Mouse (Mus musculus) limb, embryonic 11.5 days (tissue): ENCODE results near the gene Fam205a3. TPM values are rescaled to one million over a fixed set of nuclear protein-coding genes. Genes with fewer than 3 reads are reported as not detected.
"Not testable (repeated sequence)": the region's sequence is repeated elsewhere in the genome, so short reads cannot be mapped to it uniquely, and the experiment has no call there.

Experiments
- ATAC-seq: fragments of 200-750 bp; cut with Nextera tagmentation; 2 replicates; pipeline ENCODE4 v1.8.0; 2017; ENCODE audit warnings: low read depth; ENCODE audit not compliant: insufficient number of reproducible peaks, low FRiP score, low TSS enrichment
- DNase-seq: peaks from one replicate; pipeline ENCODE4 v3.0.0-alpha.2; 2015; ENCODE audit warnings: low spot score
- H3K27ac ChIP-seq: fragments of 300-500 bp; sonication (generic); replicated peaks from 2 replicates; pipeline ENCODE4 v1.5.1; 2014; ENCODE audit warnings: low read depth, mild to moderate bottlenecking, low read length
- H3K27me3 ChIP-seq: fragments of 300-500 bp; sonication (generic); 2 replicates; pipeline ENCODE4 v1.6.1; 2014; ENCODE audit warnings: mild to moderate bottlenecking, low read length, mixed read lengths; ENCODE audit not compliant: control insufficient read depth, insufficient read depth
- H3K36me3 ChIP-seq: fragments of 300-500 bp; sonication (generic); 2 replicates; pipeline ENCODE4 v1.6.1; 2014; ENCODE audit warnings: mild to moderate bottlenecking, low read length, moderate library complexity, mixed read lengths; ENCODE audit not compliant: control insufficient read depth, insufficient read depth
- H3K4me1 ChIP-seq: fragments of 300-500 bp; sonication (generic); 2 replicates; pipeline ENCODE4 v1.6.1; 2014; ENCODE audit warnings: low read length, mixed read lengths; ENCODE audit not compliant: control insufficient read depth, insufficient read depth
- H3K4me2 ChIP-seq: fragments of 300-500 bp; sonication (generic); 2 replicates; pipeline ENCODE4 v1.6.1; 2014; ENCODE audit warnings: low read depth, mild to moderate bottlenecking, moderate library complexity; ENCODE audit not compliant: severe bottlenecking
- H3K4me3 ChIP-seq: fragments of 300-500 bp; sonication (generic); 2 replicates; pipeline ENCODE4 v1.5.1; 2014; ENCODE audit warnings: low read depth, low read length
- H3K9ac ChIP-seq: fragments of 300-500 bp; sonication (generic); 2 replicates; pipeline ENCODE4 v1.6.1; 2014; ENCODE audit warnings: mild to moderate bottlenecking, low read length
- H3K9me3 ChIP-seq: fragments of 300-500 bp; sonication (generic); 2 replicates; pipeline ENCODE4 v1.6.1; 2016; ENCODE audit warnings: low read length; ENCODE audit not compliant: control insufficient read depth
- WGBS: fragments of 180-500 bp; shearing (Covaris S2); extraction: QIAGEN DNeasy Blood & Tissue Kit; methylation state at CpG from one replicate; pipeline ENCODE4 v1.1.7; 2014; 5-methylcytosine and 5-hydroxymethylcytosine counted together
- polyA plus RNA-seq: library from polyadenylated mRNA; unstranded; fragments of >200 nt; fragmentation: Nextera tagmentation; extraction: Ambion mirVana; gene quantifications from 2 replicates; pipeline ENCODE4 v1.2.1, GENCODE M21; 2014

Gene Fam205a3
- not detected in 2 replicates for polyA plus RNA-seq

DNA sequence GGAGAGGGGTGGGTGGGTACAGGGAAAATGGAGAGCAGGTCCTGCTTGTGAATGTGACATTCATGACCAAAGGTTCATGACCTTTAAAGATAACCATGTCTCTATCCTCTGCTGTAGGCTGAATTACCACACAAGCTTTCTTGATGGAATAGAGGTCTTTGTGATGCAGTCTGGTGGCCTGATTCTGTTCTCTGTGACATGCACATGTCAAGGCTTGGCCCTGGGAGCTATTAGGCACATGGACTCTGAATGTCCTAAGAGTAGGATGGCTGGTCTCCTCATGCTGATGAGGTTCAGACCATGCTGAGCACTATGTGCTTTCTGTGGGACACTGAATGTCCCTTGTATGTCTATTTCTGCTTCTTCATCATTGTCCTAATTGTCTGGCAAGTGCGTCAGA is at the start of gene Fam205a3:
Gene Fam205a3 (plus strand): TSS at position 301 of the 400 bp plus-strand sequence.
- not testable (repeated sequence) for H3K36me3 ChIP-seq, H3K9ac ChIP-seq, H3K4me3 ChIP-seq, H3K9me3 ChIP-seq, H3K27me3 ChIP-seq, H3K27ac ChIP-seq, H3K4me1 ChIP-seq, DNase-seq, ATAC-seq, H3K4me2 ChIP-seq
- no CpG with 5 or more reads among the region's 1 CpGs for WGBS

GRCm38 (mm10) chr4:42293967-42294366 is 24.2 kb upstream of the Fam205a3 start, which contains the start of gene Gm21953:
Gene Gm21953 (plus strand): TSS chr4:42294267.
- not testable (repeated sequence) for DNase-seq, H3K4me1 ChIP-seq

More at GRCm38 (mm10) chr4:42293967-42294366, 24.2 kb upstream of the Fam205a3 start, which contains the start of gene Gm21953:
- not testable (repeated sequence) for H3K27ac ChIP-seq, H3K9me3 ChIP-seq, ATAC-seq, H3K27me3 ChIP-seq, H3K9ac ChIP-seq, H3K4me2 ChIP-seq, H3K36me3 ChIP-seq, H3K4me3 ChIP-seq
- no CpG with 5 or more reads among the region's 18 CpGs for WGBS

Other genes with a start within 250 kb of the Fam205a3 start
- gene Gm3893, start 227.1 kb upstream of the Fam205a3 start, polyA plus RNA-seq, result not detected in 2 replicates
- gene Gm13304, start 203.5 kb upstream of the Fam205a3 start, polyA plus RNA-seq, result 1.1 TPM in 1 of 2 replicates, not detected in the other
- gene Gm13306, start 164.9 kb upstream of the Fam205a3 start, polyA plus RNA-seq, result not detected in 2 replicates
- gene Gm13305, start 149.7 kb upstream of the Fam205a3 start, polyA plus RNA-seq, result 0.63 TPM in 1 of 2 replicates, not detected in the other
- not detected in 2 replicates for gene Gm10600, start 77.7 kb upstream of the Fam205a3 start, polyA plus RNA-seq
- gene Ccl21b, start 62.6 kb upstream of the Fam205a3 start, polyA plus RNA-seq, result not detected in 2 replicates
- gene Gm21953, start 24.1 kb upstream of the Fam205a3 start, polyA plus RNA-seq, result not detected in 2 replicates
- gene Gm21586, start 121.0 kb downstream of the Fam205a3 start, polyA plus RNA-seq, result not detected in 2 replicates
- 0.10 and 0.15 TPM in 2 replicates for gene Gm2163, start 148.4 kb downstream of the Fam205a3 start, polyA plus RNA-seq
- not detected in 2 replicates for gene Fam205a2, start 209.8 kb downstream of the Fam205a3 start, polyA plus RNA-seq